Mouse (Mus musculus): ENCODE results near the gene Crat. TPM values are rescaled to one million over a fixed set of nuclear protein-coding genes. Genes with fewer than 3 reads are reported as not detected.

Gene Crat
- polyA plus RNA-seq, 1 experiment from 2014 or later = 28.0 TPM

DNA sequence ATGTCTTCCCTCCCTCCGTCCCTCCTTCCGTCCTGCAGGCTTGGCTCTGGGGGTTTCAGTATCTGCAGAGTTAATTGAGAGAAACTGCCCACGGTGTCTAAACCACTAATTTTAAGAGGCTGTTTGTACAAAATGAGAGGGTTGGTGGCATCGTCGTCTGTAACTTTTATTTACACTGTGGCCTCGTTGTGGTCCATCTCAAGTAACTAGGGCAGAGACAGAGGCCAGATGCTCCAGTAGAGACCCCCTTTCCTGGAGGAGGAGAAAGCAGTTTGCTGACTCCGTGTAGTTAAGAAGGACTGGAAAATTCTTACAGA lies 994 bp upstream of the Crat start:
- no peaks in the 10 kb centered on the region for H3K27me3 ChIP-seq (ENCODE audit: insufficient read depth, low read length)
- H3K4me1 ChIP-seq (ENCODE audit: insufficient read depth) = peaks cover 13% of the 10 kb centered on the region; the same call in 1 of the 2 replicates
- WGBS = 0% methylated on average over 7 of the region's 7 CpGs
- H3K4me3 ChIP-seq (ENCODE audit: low read depth, low read length) = peak overlapping the region; percentile 93
- ATAC-seq (ENCODE audit: insufficient read depth) (no peak), DNase-seq (peak; percentile 48)
- H3K27ac ChIP-seq (ENCODE audit: low read depth) = peak overlapping the region; percentile 98
- no peak for TF ChIP-seq CTCF (IDR thresholded peaks at IDR 0.05; ENCODE audit: low read depth)
- H3K9me3 ChIP-seq (ENCODE audit: low read depth, low read length) = no peaks in the 10 kb centered on the region
- peaks cover 7% of the 10 kb centered on the region; the same call in 1 of the 2 replicates for H3K36me3 ChIP-seq (ENCODE audit: insufficient read depth)
- peak overlapping the region; percentile 91 for H3K9ac ChIP-seq
- H3K4me2 ChIP-seq = peak overlapping the region; percentile 92

DNA sequence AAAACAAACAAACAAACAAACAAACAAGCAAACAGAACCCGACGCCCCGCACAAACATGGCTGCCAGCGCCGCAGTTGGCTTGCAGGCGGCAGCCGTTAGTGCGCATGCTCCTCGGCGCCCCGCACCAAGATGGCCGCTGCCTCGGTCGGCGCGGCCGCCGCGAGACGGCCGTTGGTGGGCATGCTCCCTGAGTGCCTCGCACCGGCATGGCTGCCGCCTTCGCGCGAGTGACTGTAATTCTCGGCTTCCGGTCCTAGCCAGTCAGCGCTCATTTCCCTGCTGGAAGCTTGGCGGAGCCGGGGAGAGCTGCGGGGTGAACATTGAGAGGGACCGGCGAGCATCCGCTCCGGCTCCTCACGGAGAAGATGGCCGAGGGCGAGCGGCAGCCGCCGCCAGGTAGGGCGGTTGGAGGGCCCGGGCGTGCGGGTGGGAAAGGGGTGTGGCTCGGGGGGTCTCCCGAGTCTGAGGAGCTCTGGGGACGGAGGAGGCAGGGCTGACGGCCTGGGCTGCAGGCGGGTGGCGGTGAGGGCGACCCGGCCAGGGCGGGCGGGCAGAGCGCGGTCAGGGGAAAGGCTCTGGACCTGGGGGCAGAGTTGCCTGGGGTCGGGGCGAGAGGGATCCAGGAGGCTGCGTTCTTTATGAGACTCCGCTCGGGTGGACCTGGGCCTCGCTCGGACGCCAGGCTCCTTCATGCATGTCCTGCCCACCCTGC lies 479 bp upstream of the Crat start, which contains the start of gene Ptpa:
TSS of gene Ptpa (plus strand) at position 104 of the 713 bp plus-strand sequence.
- H3K4me2 ChIP-seq = peak within 1 kb of the TSS; percentile 92
- WGBS = under 1% methylated on average over 66 of the region's 67 CpGs
- ATAC-seq (ENCODE audit: insufficient read depth) (peak; percentile 91), DNase-seq (peak; percentile 96)
- H3K27me3 ChIP-seq (ENCODE audit: insufficient read depth, low read length) = no peaks in the 10 kb centered on the region
- peak within 1 kb of the TSS; percentile 98 for H3K27ac ChIP-seq (ENCODE audit: low read depth)
- peaks cover 13% of the 10 kb centered on the region; the same call in 1 of the 2 replicates for H3K4me1 ChIP-seq (ENCODE audit: insufficient read depth)
- peak within 1 kb of the TSS; percentile 93 for H3K4me3 ChIP-seq (ENCODE audit: low read depth, low read length)
- no peak for TF ChIP-seq CTCF (IDR thresholded peaks at IDR 0.05; ENCODE audit: low read depth)
- peak within 1 kb of the TSS; percentile 91 for H3K9ac ChIP-seq
- H3K36me3 ChIP-seq (ENCODE audit: insufficient read depth) = peaks cover 2% of the 10 kb centered on the region; the same call in 1 of the 2 replicates
- H3K9me3 ChIP-seq (ENCODE audit: low read depth, low read length) = no peaks in the 10 kb centered on the region

DNA sequence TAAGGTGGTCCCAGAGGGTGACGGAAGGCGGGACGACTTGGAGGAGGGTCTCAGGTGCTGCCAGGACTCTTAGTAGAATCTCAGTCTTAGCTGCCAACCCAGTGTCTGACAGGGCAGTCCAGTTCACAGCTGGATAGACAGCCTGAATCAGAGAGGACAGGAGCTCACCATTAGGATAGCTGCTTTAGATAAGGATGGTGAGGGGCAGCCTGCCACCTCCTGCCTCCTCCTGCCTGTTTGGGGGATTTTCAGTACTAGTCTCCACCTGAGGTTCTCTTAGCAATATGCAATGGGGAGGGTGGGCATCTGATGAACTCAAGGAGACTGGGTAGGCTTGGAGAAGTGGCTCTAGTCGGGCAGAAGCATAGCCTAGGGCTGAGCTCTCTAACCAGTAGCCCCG lies 932 bp downstream of the Crat start:
- WGBS = 50% methylated on average over 5 of the region's 5 CpGs
- H3K9me3 ChIP-seq (ENCODE audit: low read depth, low read length) = no peaks in the 10 kb centered on the region
- 0 out of 2 replicates have a peak, but pooled peaks have one; percentile 4 for ATAC-seq (ENCODE audit: insufficient read depth)
- peak overlapping the region; percentile 92 for H3K4me2 ChIP-seq
- no peaks in the 10 kb centered on the region for H3K27me3 ChIP-seq (ENCODE audit: insufficient read depth, low read length)
- peaks cover 13% of the 10 kb centered on the region; the same call in 1 of the 2 replicates for H3K4me1 ChIP-seq (ENCODE audit: insufficient read depth)
- H3K4me3 ChIP-seq (ENCODE audit: low read depth, low read length) = peak overlapping the region; percentile 93
- TF ChIP-seq CTCF (IDR thresholded peaks at IDR 0.05; ENCODE audit: low read depth) = no peak
- H3K27ac ChIP-seq (ENCODE audit: low read depth) = no peak overlapping the region
- no peak for DNase-seq
- H3K9ac ChIP-seq = peak overlapping the region; percentile 91
- H3K36me3 ChIP-seq (ENCODE audit: insufficient read depth) = 0 out of 2 replicates have a peak, but pooled peaks cover 4% of the 10 kb centered on the region

DNA sequence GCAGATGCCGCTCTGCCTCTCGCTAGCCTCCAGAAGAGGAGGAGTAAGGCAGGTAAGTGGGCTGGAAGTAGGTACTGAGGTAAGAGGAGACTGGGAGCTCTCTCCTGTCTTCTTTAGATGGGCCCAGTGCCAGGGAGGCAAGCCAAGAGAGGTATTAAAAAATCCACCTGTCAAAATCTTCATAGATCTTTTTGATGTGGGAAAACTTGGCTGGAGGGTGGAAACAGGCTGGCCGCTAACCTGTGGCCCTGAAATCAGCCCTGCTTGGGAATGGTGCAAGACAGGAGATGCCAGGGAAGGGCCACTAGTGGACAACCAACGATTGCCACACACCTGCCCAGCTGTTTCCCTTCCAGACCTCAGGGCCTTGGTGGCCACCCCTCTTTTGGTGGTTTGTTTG lies 1.5 kb downstream of the Crat start:
- no peak for TF ChIP-seq CTCF (IDR thresholded peaks at IDR 0.05; ENCODE audit: low read depth)
- H3K4me3 ChIP-seq (ENCODE audit: low read depth, low read length) = no peak overlapping the region; the same call in 1 of the 2 replicates
- no peaks in the 10 kb centered on the region for H3K9me3 ChIP-seq (ENCODE audit: low read depth, low read length)
- H3K9ac ChIP-seq = no peak overlapping the region
- H3K27me3 ChIP-seq (ENCODE audit: insufficient read depth, low read length) = no peaks in the 10 kb centered on the region
- no peak for DNase-seq
- no peak for ATAC-seq (ENCODE audit: insufficient read depth)
- peaks cover 9% of the 10 kb centered on the region; the same call in 1 of the 2 replicates for H3K4me1 ChIP-seq (ENCODE audit: insufficient read depth)
- peak overlapping the region; percentile 92 for H3K4me2 ChIP-seq
- WGBS = 80% methylated on average over 4 of the region's 4 CpGs
- H3K36me3 ChIP-seq (ENCODE audit: insufficient read depth) = 0 out of 2 replicates have a peak, but pooled peaks cover 7% of the 10 kb centered on the region
- no peak overlapping the region for H3K27ac ChIP-seq (ENCODE audit: low read depth)

DNA sequence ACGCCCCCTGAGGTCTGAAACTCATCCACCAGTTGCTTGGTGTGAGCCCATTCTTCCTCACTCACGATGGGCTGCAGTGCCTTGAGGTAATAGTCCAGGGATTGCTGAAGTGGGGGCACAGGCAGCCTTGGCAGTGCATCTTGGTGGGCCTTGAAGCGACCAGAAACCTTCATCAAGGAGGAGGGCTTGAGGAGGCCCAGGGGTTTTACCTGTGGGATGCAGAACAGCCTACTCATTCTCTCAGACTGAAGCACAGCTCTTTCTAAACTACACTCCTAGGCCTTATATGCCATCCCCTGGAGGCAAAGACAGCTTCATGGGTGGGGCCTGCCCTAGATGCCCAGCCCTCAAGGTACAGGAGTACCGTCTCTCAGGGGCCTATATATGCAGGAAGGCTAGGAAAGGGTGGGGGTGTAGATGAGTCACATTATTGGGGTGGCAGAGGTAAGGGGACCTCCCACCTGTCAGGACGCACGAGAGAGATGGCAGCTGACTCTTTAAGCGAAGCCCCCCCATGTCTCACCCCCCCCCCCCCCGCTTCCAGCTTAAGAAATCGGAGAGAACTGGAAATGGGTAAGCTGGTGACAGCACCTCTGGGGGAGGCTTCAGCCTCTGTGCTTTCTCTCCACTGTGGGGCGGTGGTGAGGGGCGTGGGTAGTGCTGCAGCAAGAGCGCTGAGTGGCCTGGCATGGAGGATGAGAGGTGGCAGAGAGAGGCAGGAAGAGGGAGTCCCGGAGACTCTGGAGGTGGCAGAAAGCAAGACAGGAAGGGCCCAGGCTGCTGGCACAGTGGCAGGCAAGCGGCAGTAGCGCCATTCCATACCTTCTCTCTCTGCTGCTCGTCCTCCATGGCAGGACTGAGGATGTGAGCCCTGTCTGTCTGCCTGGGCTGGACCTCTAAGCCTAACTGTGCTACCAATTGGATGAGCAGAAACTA lies 2.3 kb downstream of the Crat start:
- Histone ChIP-seq H3K4me1 (ENCODE audit: insufficient read depth) (peaks cover 5% of the 10 kb centered on the region; the same call in 1 of the 2 replicates), H3K27ac (ENCODE audit: low read depth) (no peak overlapping the region), H3K9ac (no peak overlapping the region), H3K36me3 (ENCODE audit: insufficient read depth) (peaks cover 13% of the 10 kb centered on the region; the same call in 1 of the 2 replicates), H3K4me2 (no peak overlapping the region), H3K27me3 (ENCODE audit: insufficient read depth, low read length) (no peaks in the 10 kb centered on the region), H3K9me3 (ENCODE audit: low read depth, low read length) (no peaks in the 10 kb centered on the region), H3K4me3 (ENCODE audit: low read depth, low read length) (no peak overlapping the region)
- DNase-seq (no peak), ATAC-seq (ENCODE audit: insufficient read depth) (no peak)
- no peak for TF ChIP-seq CTCF (IDR thresholded peaks at IDR 0.05; ENCODE audit: low read depth)
- 76% methylated on average over 16 of the region's 16 CpGs for WGBS

DNA sequence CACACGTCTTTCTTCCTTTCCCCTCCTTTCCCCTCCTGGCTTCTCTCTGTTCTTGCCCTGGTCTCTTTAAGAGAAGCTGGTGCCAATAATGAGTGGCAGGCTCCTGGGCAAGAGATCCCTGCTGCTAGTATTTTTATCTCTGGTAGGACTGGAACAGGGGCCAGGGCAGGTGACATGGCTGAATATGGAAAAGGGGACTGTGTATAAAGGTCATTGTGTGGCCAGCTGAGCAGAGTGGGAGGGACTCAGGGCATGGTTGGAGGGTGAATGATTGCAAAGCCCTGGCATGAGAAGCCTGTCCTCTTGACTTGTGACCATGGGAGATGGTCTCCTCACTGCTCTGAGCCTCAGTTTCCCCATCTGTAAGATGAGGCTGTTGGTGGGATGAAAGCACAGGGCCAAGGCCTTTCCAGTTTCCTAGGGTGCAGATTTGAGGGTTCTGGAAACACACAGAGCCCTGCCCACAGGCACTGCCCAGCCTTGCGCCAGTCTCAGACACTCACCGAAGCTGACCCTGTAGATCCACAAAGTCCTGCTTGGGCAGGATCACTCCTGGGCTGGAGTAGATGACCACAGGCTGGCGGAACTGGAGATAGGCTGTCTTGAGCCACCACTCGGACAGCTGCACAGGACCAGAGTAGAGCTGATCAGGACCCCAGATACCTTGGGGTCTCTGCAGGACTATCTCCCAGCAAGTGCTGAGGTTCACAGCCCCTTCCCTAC lies 6.0 kb downstream of the Crat start:
- H3K4me2 ChIP-seq = no peak overlapping the region
- no peak for TF ChIP-seq CTCF (IDR thresholded peaks at IDR 0.05; ENCODE audit: low read depth)
- no peak overlapping the region for H3K4me3 ChIP-seq (ENCODE audit: low read depth, low read length)
- peaks cover 22% of the 10 kb centered on the region; the same call in 1 of the 2 replicates for H3K36me3 ChIP-seq (ENCODE audit: insufficient read depth)
- ATAC-seq (ENCODE audit: insufficient read depth) (no peak), DNase-seq (no peak)
- no peaks in the 10 kb centered on the region for H3K4me1 ChIP-seq (ENCODE audit: insufficient read depth)
- H3K27ac ChIP-seq (ENCODE audit: low read depth) = no peak overlapping the region
- WGBS = 81% methylated on average over 5 of the region's 5 CpGs
- H3K9me3 ChIP-seq (ENCODE audit: low read depth, low read length) = no peaks in the 10 kb centered on the region
- no peak overlapping the region for H3K9ac ChIP-seq
- no peaks in the 10 kb centered on the region for H3K27me3 ChIP-seq (ENCODE audit: insufficient read depth, low read length)

Data from lung, embryonic 14.5 days (tissue).